Mouse (Mus musculus): ENCODE measurements at regions not wholly inside any gene's neighbourhood (a gene's known extent, or its start where the extent isn't known, plus 50 kb on each side); places are given as distances from the start of the nearest gene placed in this dataset.
A peak's percentile ranks its signal among the peaks of the same experiment; 100 is the strongest.

DNA sequence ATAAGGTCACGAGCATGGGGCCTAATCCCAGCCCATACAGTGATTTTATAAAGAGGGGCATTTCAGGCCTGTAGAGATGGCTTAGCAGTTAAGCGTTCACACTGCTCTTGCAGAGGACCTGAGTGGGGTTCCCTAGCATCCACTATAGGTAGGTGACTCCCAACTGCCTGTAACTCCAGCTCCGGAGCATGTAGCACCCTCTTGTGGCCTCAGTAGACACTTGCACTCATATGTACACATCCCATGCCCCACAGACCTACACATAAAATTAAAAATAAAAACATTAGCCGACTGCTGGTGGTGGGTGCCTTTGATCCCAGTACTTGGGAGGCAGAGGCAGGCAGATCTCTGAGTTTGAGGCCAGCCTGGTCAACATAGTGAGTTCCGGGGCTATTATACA, 158.8 kb downstream of the Unc5cl start:
- H3K27me3 ChIP-seq: no peaks in the 10 kb centered on the region
- no peak for ATAC-seq (ENCODE audit: insufficient number of reproducible peaks, low FRiP score, low TSS enrichment, low read depth)
- WGBS: 91% methylated on average over 5 of the region's 5 CpGs
- H3K9ac ChIP-seq: no peak overlapping the region
- no peak overlapping the region for H3K27ac ChIP-seq (replicated peaks)
- H3K4me2 ChIP-seq (replicated peaks): no peak overlapping the region
- no peaks in the 10 kb centered on the region for H3K36me3 ChIP-seq
- 0 out of 2 replicates have a peak, but pooled peaks cover 4% of the 10 kb centered on the region for H3K9me3 ChIP-seq (replicated peaks)
- H3K4me1 ChIP-seq: no peaks in the 10 kb centered on the region
- H3K4me3 ChIP-seq (replicated peaks): no peak overlapping the region

DNA sequence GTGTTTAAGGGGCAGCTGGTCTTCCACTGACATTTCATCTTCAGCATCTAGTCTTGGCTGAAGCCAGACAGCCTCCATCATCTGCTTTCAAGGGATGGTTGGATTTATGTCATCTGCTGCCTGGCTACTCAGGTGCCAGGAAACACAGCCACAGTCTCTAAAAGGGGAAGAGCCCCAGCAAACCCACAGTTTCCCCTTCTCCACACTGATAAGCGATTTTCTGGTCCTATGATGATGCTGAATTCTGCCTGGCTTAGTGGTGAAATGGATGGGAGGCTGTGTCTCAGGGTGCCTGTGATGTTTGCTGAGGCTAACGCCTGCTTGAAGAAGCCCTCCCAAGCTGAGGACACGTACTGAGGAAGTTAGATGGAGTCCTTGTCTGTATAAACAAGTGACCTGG, 160.5 kb downstream of the Unc5cl start:
- no peaks in the 10 kb centered on the region for H3K27me3 ChIP-seq
- 0 out of 2 replicates have a peak, but pooled peaks cover 4% of the 10 kb centered on the region for H3K9me3 ChIP-seq (replicated peaks)
- H3K27ac ChIP-seq (replicated peaks): no peak overlapping the region
- ATAC-seq (ENCODE audit: insufficient number of reproducible peaks, low FRiP score, low TSS enrichment, low read depth): no peak
- H3K36me3 ChIP-seq: no peaks in the 10 kb centered on the region
- no peak overlapping the region for H3K9ac ChIP-seq
- no peaks in the 10 kb centered on the region for H3K4me1 ChIP-seq
- 77% methylated on average over 3 of the region's 3 CpGs for WGBS
- H3K4me2 ChIP-seq (replicated peaks): no peak overlapping the region
- H3K4me3 ChIP-seq (replicated peaks): no peak overlapping the region

DNA sequence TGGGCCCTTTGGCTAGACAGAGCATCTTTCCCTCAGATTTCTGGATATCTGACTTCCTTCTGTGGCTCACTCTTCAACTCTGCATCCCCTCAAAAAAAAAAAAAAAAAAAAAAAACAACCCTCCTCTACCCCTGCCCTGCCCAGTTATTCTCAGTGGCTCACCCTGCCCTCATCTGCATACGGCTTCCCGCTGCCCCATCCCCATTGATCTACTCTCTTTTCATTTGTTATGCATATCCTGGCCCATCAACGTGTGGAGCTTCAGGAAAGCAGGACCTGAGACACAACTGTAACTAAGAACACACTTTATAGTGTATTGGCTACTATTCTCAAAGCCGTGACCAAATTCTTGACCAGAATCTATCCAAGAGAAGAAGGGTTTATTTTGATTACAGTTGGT, 161.5 kb downstream of the Unc5cl start:
- Histone ChIP-seq H3K4me3 (replicated peaks) (no peak overlapping the region), H3K4me2 (replicated peaks) (no peak overlapping the region), H3K9me3 (replicated peaks) (0 out of 2 replicates have a peak, but pooled peaks cover 4% of the 10 kb centered on the region), H3K27ac (replicated peaks) (no peak overlapping the region), H3K36me3 (no peaks in the 10 kb centered on the region), H3K9ac (no peak overlapping the region), H3K27me3 (no peaks in the 10 kb centered on the region), H3K4me1 (no peaks in the 10 kb centered on the region)
- 40% methylated on average over 4 of the region's 4 CpGs for WGBS
- no peak for ATAC-seq (ENCODE audit: insufficient number of reproducible peaks, low FRiP score, low TSS enrichment, low read depth)

DNA sequence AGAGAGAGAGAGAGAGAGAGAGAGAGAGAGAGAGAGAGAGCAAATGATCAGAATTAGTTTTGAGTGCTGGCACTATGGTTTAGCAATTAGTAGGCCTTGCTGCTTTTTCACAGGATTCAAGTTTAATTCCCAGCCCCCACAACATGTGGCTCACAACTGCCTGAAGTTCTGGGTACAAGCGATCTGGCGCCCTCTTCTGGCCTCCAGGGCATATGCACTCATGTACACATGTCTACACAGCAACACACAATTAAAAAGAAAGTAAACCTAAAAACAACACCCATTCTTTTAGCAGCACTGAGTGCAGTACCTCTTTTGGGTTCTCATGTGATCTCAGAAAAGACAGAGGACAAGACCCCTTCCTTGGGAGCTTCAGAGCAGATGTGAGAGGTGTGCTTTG, 166.2 kb downstream of the Unc5cl start:
- H3K36me3 ChIP-seq: no peaks in the 10 kb centered on the region
- ATAC-seq (ENCODE audit: insufficient number of reproducible peaks, low FRiP score, low TSS enrichment, low read depth): no peak
- no peak overlapping the region for H3K4me3 ChIP-seq (replicated peaks)
- H3K9me3 ChIP-seq (replicated peaks): no peaks in the 10 kb centered on the region
- H3K9ac ChIP-seq: no peak overlapping the region
- no peaks in the 10 kb centered on the region for H3K27me3 ChIP-seq
- no peak overlapping the region for H3K4me2 ChIP-seq (replicated peaks)
- WGBS: 59% methylated on average over 2 of the region's 2 CpGs
- no peak overlapping the region for H3K27ac ChIP-seq (replicated peaks)
- H3K4me1 ChIP-seq: no peaks in the 10 kb centered on the region

DNA sequence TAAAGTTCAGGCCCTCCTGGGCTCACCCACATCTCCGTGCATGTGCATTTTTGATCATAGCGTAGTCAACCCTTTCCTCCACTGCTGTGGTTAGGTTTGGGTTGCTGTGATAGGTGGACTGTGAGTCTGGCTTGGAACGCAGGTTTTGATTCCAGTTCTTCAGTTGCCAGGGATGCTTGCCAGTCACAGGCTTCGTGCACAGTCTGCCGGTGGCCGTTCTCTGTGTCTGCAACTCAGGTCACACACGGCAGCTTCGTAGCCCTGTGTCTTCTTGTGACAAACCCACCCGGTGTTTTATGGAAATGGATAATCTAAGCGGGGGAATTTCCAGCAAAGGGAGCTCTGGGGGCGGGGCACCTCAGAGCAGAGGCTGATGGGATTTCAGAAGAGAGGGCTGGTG, 167.0 kb downstream of the Unc5cl start:
- Histone ChIP-seq H3K27me3 (no peaks in the 10 kb centered on the region), H3K4me3 (replicated peaks) (no peak overlapping the region), H3K36me3 (no peaks in the 10 kb centered on the region), H3K9me3 (replicated peaks) (no peaks in the 10 kb centered on the region), H3K9ac (no peak overlapping the region), H3K4me2 (replicated peaks) (no peak overlapping the region), H3K4me1 (no peaks in the 10 kb centered on the region), H3K27ac (replicated peaks) (no peak overlapping the region)
- WGBS: 93% methylated on average over 11 of the region's 11 CpGs
- no peak for ATAC-seq (ENCODE audit: insufficient number of reproducible peaks, low FRiP score, low TSS enrichment, low read depth)

DNA sequence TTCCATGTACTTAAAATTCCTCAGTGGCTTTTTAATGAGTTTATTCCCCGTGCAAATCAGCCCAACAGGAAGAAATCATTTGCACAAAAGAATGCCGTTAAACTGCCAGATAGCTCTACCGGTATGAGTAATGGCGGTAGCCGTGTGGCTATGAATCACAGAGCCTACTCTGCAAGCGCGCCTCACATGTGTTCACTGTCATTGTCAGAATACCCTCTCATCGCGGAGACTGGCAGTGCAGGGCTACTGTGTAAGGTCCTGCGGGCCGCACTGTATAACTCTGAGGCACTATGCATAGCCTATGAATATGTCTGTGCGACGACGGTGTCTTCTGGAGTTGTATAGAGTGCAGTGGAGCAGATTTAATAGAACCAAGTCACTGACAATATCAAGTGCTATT, 170.2 kb downstream of the Unc5cl start:
- Histone ChIP-seq H3K9ac (no peak overlapping the region), H3K4me3 (replicated peaks) (no peak overlapping the region), H3K4me2 (replicated peaks) (no peak overlapping the region), H3K27me3 (no peaks in the 10 kb centered on the region), H3K9me3 (replicated peaks) (no peaks in the 10 kb centered on the region), H3K36me3 (no peaks in the 10 kb centered on the region), H3K4me1 (no peaks in the 10 kb centered on the region), H3K27ac (replicated peaks) (no peak overlapping the region)
- 84% methylated on average over 14 of the region's 14 CpGs for WGBS
- no peak for ATAC-seq (ENCODE audit: insufficient number of reproducible peaks, low FRiP score, low TSS enrichment, low read depth)

DNA sequence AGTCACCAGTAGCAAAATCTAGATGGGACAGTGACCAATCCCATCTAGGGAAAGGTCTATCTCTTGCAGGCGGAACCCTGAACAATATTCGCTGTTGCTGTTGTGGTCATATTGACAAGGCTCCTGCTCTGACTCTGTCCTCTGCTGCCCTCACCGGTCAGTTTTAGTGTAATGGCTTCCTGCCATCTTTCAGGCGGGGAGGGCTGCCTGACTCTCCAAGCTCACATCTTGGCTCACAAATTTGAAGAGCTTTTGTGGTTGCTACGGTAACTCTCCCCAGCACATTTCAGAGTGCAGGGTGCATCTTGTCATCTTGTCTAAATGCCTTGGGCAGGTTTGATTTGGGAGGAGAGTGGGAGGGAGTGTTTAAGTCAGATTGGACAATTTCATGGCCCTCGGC, 171.3 kb downstream of the Unc5cl start:
- Histone ChIP-seq H3K27ac (replicated peaks) (no peak overlapping the region), H3K27me3 (no peaks in the 10 kb centered on the region), H3K9me3 (replicated peaks) (no peaks in the 10 kb centered on the region), H3K4me3 (replicated peaks) (no peak overlapping the region), H3K4me1 (no peaks in the 10 kb centered on the region), H3K36me3 (no peaks in the 10 kb centered on the region), H3K4me2 (replicated peaks) (no peak overlapping the region), H3K9ac (no peak overlapping the region)
- 83% methylated on average over 6 of the region's 6 CpGs for WGBS
- ATAC-seq (ENCODE audit: insufficient number of reproducible peaks, low FRiP score, low TSS enrichment, low read depth): no peak

DNA sequence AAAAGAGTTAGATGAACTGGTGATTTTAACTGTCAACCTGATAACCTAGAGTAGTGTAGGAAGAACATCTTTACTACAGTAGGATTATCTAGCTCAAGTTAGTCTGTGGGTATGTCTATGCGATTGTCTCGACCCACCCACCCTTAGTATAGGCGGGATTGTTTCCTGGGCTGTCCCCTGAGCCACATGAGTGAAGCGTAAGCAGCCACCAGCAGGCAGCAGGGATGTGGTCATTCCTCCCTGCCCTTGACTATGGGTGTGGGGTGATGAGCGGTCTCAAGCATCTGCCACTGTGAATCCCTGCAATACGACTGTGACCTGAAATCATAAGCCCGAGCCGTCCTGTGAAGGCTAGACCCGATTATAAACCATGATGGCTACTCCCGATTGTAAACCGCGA, 184.9 kb downstream of the Unc5cl start:
- Histone ChIP-seq H3K9ac (no peak overlapping the region), H3K27me3 (no peaks in the 10 kb centered on the region), H3K36me3 (no peaks in the 10 kb centered on the region), H3K9me3 (replicated peaks) (no peaks in the 10 kb centered on the region), H3K4me1 (no peaks in the 10 kb centered on the region), H3K27ac (replicated peaks) (no peak overlapping the region), H3K4me2 (replicated peaks) (no peak overlapping the region), H3K4me3 (replicated peaks) (no peak overlapping the region)
- ATAC-seq (ENCODE audit: insufficient number of reproducible peaks, low FRiP score, low TSS enrichment, low read depth): no peak
- WGBS: 87% methylated on average over 12 of the region's 12 CpGs

DNA sequence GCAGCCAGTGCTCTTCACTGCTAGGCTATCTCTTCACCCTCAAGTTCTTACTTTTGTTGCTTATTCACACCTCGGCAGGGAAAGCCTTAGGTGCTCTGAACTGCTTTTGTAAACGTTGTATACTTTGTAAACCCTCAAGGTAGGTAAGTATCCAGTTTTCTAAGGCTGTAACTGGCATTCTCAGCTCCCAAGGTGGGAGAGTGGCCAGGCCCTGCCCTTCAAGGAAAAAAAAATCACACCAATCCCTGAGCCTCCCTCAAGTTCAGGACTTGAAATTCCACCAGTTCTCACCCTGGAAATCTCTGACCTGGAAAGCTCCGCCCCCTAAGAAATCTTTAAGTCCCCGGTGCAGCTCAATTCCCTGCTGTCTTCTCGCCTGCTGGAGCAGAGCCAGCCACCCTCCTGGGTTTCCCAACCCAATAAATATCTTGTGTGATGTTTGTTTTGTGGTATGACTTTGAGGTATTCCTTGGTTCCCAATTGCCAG, 188.9 kb downstream of the Unc5cl start:
- no peak overlapping the region for H3K9ac ChIP-seq
- no peaks in the 10 kb centered on the region for H3K9me3 ChIP-seq (replicated peaks)
- no peak overlapping the region for H3K4me3 ChIP-seq (replicated peaks)
- no peak for ATAC-seq (ENCODE audit: insufficient number of reproducible peaks, low FRiP score, low TSS enrichment, low read depth)
- no peak overlapping the region for H3K4me2 ChIP-seq (replicated peaks)
- H3K36me3 ChIP-seq: no peaks in the 10 kb centered on the region
- 37% methylated on average over 5 of the region's 5 CpGs for WGBS
- no peaks in the 10 kb centered on the region for H3K4me1 ChIP-seq
- H3K27ac ChIP-seq (replicated peaks): no peak overlapping the region
- H3K27me3 ChIP-seq: no peaks in the 10 kb centered on the region

DNA sequence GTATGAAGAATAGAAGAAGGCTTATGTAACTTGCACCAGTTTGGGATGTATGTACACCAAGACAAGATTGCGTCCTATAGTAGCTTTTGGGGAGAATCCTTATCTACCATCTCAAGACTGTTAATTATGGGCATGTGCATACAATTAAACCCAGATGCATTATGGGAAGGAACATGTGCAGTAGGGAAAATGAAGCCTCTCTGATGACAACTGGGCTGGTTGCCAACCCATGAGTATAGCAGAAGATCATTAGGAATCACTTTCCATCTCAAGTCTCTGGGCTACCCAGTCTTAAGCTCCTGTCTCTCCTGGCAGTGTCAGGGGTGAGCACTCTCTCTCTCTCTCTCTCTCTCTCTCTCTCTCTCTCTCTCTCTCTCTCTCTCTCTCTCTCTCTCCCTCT, 190.4 kb downstream of the Unc5cl start:
- H3K9ac ChIP-seq: no peak overlapping the region
- WGBS: 52% methylated on average over 1 of the region's 1 CpGs
- no peaks in the 10 kb centered on the region for H3K4me1 ChIP-seq
- no peak for ATAC-seq (ENCODE audit: insufficient number of reproducible peaks, low FRiP score, low TSS enrichment, low read depth)
- H3K36me3 ChIP-seq: no peaks in the 10 kb centered on the region
- no peak overlapping the region for H3K27ac ChIP-seq (replicated peaks)
- no peak overlapping the region for H3K4me3 ChIP-seq (replicated peaks)
- H3K9me3 ChIP-seq (replicated peaks): no peaks in the 10 kb centered on the region
- H3K4me2 ChIP-seq (replicated peaks): no peak overlapping the region
- H3K27me3 ChIP-seq: no peaks in the 10 kb centered on the region

DNA sequence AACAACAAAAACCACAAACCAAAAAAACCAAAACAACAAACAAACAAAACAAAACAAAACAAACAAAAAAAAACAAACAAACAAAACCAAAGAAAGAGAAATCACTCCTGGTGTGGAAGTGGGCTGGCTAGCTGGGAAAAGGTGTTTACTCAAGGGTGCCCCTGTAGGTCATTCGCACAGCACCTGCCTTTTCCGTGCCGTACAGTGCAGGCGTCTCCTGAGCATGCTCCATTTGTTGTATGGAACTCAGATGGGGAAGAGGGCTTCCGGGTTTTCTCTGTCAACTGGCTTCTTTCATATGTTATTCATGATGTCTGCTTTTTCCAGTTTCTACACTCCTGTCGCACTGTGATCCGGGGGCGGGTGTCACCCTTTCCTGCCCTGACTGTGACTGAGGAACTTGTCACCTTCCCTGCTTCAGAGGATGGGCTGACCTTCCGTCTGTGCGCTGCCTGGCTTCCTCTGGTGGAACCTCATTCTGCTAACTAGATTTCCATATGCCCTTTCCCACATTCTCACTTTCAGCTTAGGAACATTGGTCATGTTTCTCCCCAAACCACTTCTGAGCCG, 192.0 kb downstream of the Unc5cl start:
- Histone ChIP-seq H3K36me3 (no peaks in the 10 kb centered on the region), H3K4me3 (replicated peaks) (0 out of 2 replicates have a peak overlapping the region, but pooled peaks have one; percentile 13), H3K27ac (replicated peaks) (no peak overlapping the region), H3K27me3 (no peaks in the 10 kb centered on the region), H3K4me1 (no peaks in the 10 kb centered on the region), H3K4me2 (replicated peaks) (peak overlapping the region; percentile 33; the same call in 1 of the 2 replicates), H3K9me3 (replicated peaks) (no peaks in the 10 kb centered on the region), H3K9ac (no peak overlapping the region)
- ATAC-seq (ENCODE audit: insufficient number of reproducible peaks, low FRiP score, low TSS enrichment, low read depth): no peak
- 61% methylated on average over 11 of the region's 11 CpGs for WGBS

DNA sequence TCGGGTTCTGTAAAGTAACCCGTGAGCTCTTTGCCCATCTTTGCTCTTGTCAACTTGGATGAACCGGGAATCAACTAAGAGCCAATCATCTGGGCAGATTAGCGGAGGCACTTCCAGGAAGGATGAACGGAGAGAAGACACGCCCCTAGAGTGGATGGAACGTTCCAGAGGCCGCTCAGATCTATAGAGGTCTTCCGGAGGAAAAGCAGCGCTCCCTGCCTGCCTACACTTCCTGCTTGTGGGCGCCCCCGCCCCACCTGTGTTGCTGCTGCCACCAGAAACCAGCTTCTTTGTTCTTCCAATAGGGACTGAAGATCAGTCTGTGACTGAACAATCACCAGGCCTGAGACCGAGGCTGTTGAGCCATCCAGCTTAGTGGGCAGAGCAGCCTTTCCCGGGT, 192.7 kb downstream of the Unc5cl start:
- H3K9ac ChIP-seq: no peak overlapping the region
- no peak overlapping the region for H3K27ac ChIP-seq (replicated peaks)
- no peak for ATAC-seq (ENCODE audit: insufficient number of reproducible peaks, low FRiP score, low TSS enrichment, low read depth)
- no peaks in the 10 kb centered on the region for H3K27me3 ChIP-seq
- H3K4me2 ChIP-seq (replicated peaks): peak overlapping the region; percentile 33
- peak overlapping the region; percentile 13; the same call in 1 of the 2 replicates for H3K4me3 ChIP-seq (replicated peaks)
- 47% methylated on average over 14 of the region's 14 CpGs for WGBS
- H3K9me3 ChIP-seq (replicated peaks): no peaks in the 10 kb centered on the region
- no peaks in the 10 kb centered on the region for H3K36me3 ChIP-seq
- H3K4me1 ChIP-seq: no peaks in the 10 kb centered on the region

Data from embryonic facial prominence, embryonic 15.5 days (tissue).